Mouse (Mus musculus): ENCODE measurements at regions not wholly inside any gene's neighbourhood (a gene's known extent, or its start where the extent isn't known, plus 50 kb on each side); places are given as distances from the start of the nearest gene placed in this dataset.

DNA sequence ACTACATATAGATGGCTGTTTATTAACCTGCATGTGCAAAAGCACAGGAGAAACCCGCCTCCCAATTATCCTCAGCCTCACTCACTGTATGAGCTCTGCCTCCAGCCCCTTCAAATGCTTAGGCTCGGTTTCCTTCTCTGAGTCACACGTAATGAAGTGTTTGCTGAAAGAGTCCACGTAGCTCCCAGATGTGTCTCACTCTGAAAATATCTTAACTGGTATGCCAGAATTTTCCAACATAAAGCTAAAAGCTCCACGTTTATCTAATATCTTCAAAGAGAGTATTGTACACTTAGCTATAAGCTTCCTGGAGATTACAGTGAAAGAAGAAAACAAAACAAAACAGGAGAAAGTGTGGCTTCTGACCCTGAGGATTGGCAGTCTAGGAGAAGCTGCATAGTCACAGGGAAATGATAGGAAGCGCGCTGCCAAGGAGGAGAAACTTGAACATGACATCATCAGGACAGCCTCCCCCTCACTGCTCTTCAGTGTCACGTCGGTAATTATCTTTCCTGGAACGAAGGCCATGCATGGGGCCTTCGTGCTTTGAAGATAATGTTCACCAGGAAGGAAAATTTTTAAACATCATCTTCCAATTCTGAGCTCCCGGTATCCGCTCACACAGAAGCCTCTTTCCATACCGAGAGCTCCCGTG lies 108.3 kb upstream of the L3mbtl4 start:
- TF ChIP-seq POLR2A (IDR thresholded peaks at IDR 0.05; ENCODE audit: extremely low read depth, insufficient read depth, low read length): no peak
- TF ChIP-seq CTCF (IDR thresholded peaks at IDR 0.05; ENCODE audit: extremely low read depth, insufficient read depth, low read length): no peak

Data from cortical plate, adult 2 months (tissue).